Mouse (Mus musculus) MEL (cell line): ENCODE data around the gene Timm29. TPM values are rescaled to one million over a fixed set of nuclear protein-coding genes. Genes with fewer than 3 reads are reported as not detected.

Experiments used
- DNase-seq: peaks from one replicate; pipeline ENCODE4 v3.0.0; 2011; ENCODE audit warnings: low read depth, low spot score
- H3K27ac ChIP-seq: 2 replicates; pipeline ENCODE4 v1.5.1; 2012; ENCODE audit warnings: low read depth, mild to moderate bottlenecking, control low read depth, low read length, moderate library complexity; ENCODE audit not compliant: control insufficient read depth
- H3K27me3 ChIP-seq, 2 experiments: fragments of 150-350 bp in 1 of 2; sonication (generic) in 1 of 2; 2 replicates each; pipeline ENCODE4 v1.6.1; 2012; ENCODE audit warnings: low read length in 2 of 2, mild to moderate bottlenecking in 2 of 2, improper control_type of control experiment in 1 of 2, moderate library complexity in 1 of 2; ENCODE audit not compliant: insufficient read depth in 2 of 2, control insufficient read depth in 1 of 2
- H3K36me3 ChIP-seq, 2 experiments: 2 replicates each; pipeline ENCODE4 v1.6.1; 2012 to 2014; ENCODE audit warnings: low read length in 2 of 2, improper control_type of control experiment in 1 of 2, inconsistent platforms in 1 of 2, mild to moderate bottlenecking in 1 of 2; ENCODE audit not compliant: insufficient read depth in 2 of 2, control insufficient read depth in 1 of 2
- H3K4me1 ChIP-seq, 2 experiments: fragments of 150-350 bp in 1 of 2; sonication (generic) in 1 of 2; 2 replicates each; pipeline ENCODE4 v1.6.1; 2012; ENCODE audit warnings: low read length in 2 of 2, improper control_type of control experiment in 1 of 2, mild to moderate bottlenecking in 1 of 2; ENCODE audit not compliant: insufficient read depth in 2 of 2, control insufficient read depth in 1 of 2
- H3K4me3 ChIP-seq, 2 experiments: fragments of 150-350 bp in 1 of 2; sonication (generic) in 1 of 2; 2 replicates each; pipeline ENCODE4 v1.5.1; 2012; ENCODE audit warnings: low read depth in 2 of 2, low read length in 2 of 2, mild to moderate bottlenecking in 2 of 2, moderate library complexity in 2 of 2, control low read depth in 1 of 2, improper control_type of control experiment in 1 of 2; ENCODE audit not compliant: control insufficient read depth in 1 of 2, insufficient read depth in 1 of 2
- H3K79me2 ChIP-seq: 2 replicates; pipeline ENCODE4 v1.6.1; 2012; ENCODE audit warnings: mild to moderate bottlenecking, low read length, moderate library complexity; ENCODE audit not compliant: control insufficient read depth, poor library complexity, insufficient read depth
- H3K9ac ChIP-seq: 2 replicates; pipeline ENCODE4 v1.6.1; 2012; ENCODE audit warnings: low read depth, mild to moderate bottlenecking, control low read depth, low read length, moderate library complexity; ENCODE audit not compliant: control insufficient read depth, poor library complexity, severe bottlenecking
- H3K9me3 ChIP-seq: fragments of 150-350 bp; sonication (generic); replicated peaks from 2 replicates; pipeline ENCODE4 v1.6.1; 2012; ENCODE audit warnings: mild to moderate bottlenecking, low read length, improper control_type of control experiment, moderate library complexity; ENCODE audit not compliant: insufficient read depth
- CHD1 ChIP-seq: IDR thresholded peaks from 2 replicates; pipeline ENCODE4 v1.6.1; 2012; ENCODE audit warnings: low read depth, mild to moderate bottlenecking, inconsistent platforms, low read length, improper control_type of control experiment
- JUND ChIP-seq: IDR thresholded peaks from 2 replicates; pipeline ENCODE4 v1.6.1; 2011; ENCODE audit warnings: low read depth, mild to moderate bottlenecking, improper control_type of control experiment, low read length
- KAT2A ChIP-seq: conservative IDR thresholded peaks from 2 replicates; pipeline ENCODE4 v1.6.1; 2012; ENCODE audit warnings: low read depth, low read length, improper control_type of control experiment, inconsistent platforms
- MEF2A ChIP-seq: IDR thresholded peaks from 2 replicates; pipeline ENCODE4 v1.6.1; 2014; ENCODE audit warnings: low read depth, mild to moderate bottlenecking, inconsistent platforms, low read length, improper control_type of control experiment; ENCODE audit not compliant: poor library complexity, insufficient replicate concordance, severe bottlenecking; ENCODE audit errors: extremely low read depth
- MXI1 ChIP-seq: IDR thresholded peaks from 2 replicates; pipeline ENCODE4 v1.6.1; 2011; ENCODE audit warnings: mild to moderate bottlenecking, low read depth, low read length, improper control_type of control experiment
- MYC ChIP-seq: IDR thresholded peaks from 2 replicates; pipeline ENCODE4 v1.6.1; 2011; ENCODE audit warnings: low read depth, mild to moderate bottlenecking, low read length, improper control_type of control experiment, moderate library complexity
- POLR2AphosphoS2 ChIP-seq: IDR thresholded peaks from 2 replicates; pipeline ENCODE4 v1.6.1; 2011; ENCODE audit warnings: low read length, improper control_type of control experiment
- POLR2AphosphoS5 ChIP-seq: IDR thresholded peaks from 2 replicates; pipeline ENCODE4 v1.6.1; 2012; ENCODE audit warnings: low read depth, borderline replicate concordance, mild to moderate bottlenecking, inconsistent platforms, low read length, moderate library complexity, mixed read lengths
- RCOR1 ChIP-seq: IDR thresholded peaks from 2 replicates; pipeline ENCODE4 v1.6.1; 2012; ENCODE audit warnings: low read depth, mild to moderate bottlenecking, inconsistent platforms, low read length, improper control_type of control experiment
- SIN3A ChIP-seq: IDR thresholded peaks from 2 replicates; pipeline ENCODE4 v1.6.1; 2012; ENCODE audit warnings: low read length, improper control_type of control experiment, inconsistent platforms
- SMC3 ChIP-seq: IDR thresholded peaks from 2 replicates; pipeline ENCODE4 v1.6.1; 2011; ENCODE audit warnings: low read depth, low read length, improper control_type of control experiment
- TAL1 ChIP-seq: IDR thresholded peaks from 2 replicates; pipeline ENCODE4 v1.6.1; 2012; ENCODE audit warnings: mild to moderate bottlenecking, inconsistent platforms, low read length, moderate library complexity, mixed read lengths
- TBP ChIP-seq: IDR thresholded peaks from 2 replicates; pipeline ENCODE4 v1.8.0; 2011; ENCODE audit warnings: low read depth, low read length, improper control_type of control experiment
- TCF12 ChIP-seq: IDR thresholded peaks from 2 replicates; pipeline ENCODE4 v1.6.1; 2014; ENCODE audit warnings: low read depth, mild to moderate bottlenecking, inconsistent platforms, low read length, improper control_type of control experiment, moderate library complexity
- USF2 ChIP-seq, 2 experiments: IDR thresholded peaks; 2 replicates each; pipeline ENCODE4 v1.6.1; 2011 to 2012; ENCODE audit warnings: improper control_type of control experiment in 2 of 2, low read length in 2 of 2, borderline replicate concordance in 1 of 2, inconsistent platforms in 1 of 2, low read depth in 1 of 2, mild to moderate bottlenecking in 1 of 2; ENCODE audit not compliant: insufficient read depth in 1 of 2
- ZKSCAN1 ChIP-seq: IDR thresholded peaks from 2 replicates; pipeline ENCODE4 v1.6.1; 2012; ENCODE audit warnings: low read depth, mild to moderate bottlenecking, inconsistent platforms, low read length, improper control_type of control experiment, moderate library complexity
- ZNF384 ChIP-seq: IDR thresholded peaks from 2 replicates; pipeline ENCODE4 v1.6.1; 2012; ENCODE audit warnings: low read depth, mild to moderate bottlenecking, inconsistent platforms, low read length, improper control_type of control experiment
- polyA plus RNA-seq, 2 experiments: library from polyadenylated mRNA; stranded (reverse) in 1 of 2; unstranded in 1 of 2; fragments of >175 nt in 1 of 2; fragments of >200 nt in 1 of 2; gene quantifications; 2 replicates each; pipeline versions ENCODE4 v1.2.1 to v1.2.4; 2012; ENCODE audit warnings: low replicate concordance in 2 of 2, low read depth in 1 of 2; ENCODE audit not compliant: insufficient read length in 2 of 2, insufficient read depth in 1 of 2, missing spikeins in 1 of 2
- total RNA-seq: library from RNA; depleted of rRNA; stranded (reverse); fragments of 300-350 nt; gene quantifications from 2 replicates; pipeline ENCODE4 v1.2.3, GENCODE M21; 2012

Gene Timm29
- total and polyA plus RNA-seq, 3 experiments: 45.8 to 163 (median 87.9) TPM

GRCm38 (mm10) chr9:21606648-21607047, 14.1 kb downstream of the Timm29 start (continued):
- TF ChIP-seq TAL1 (no peak), TCF12 (0 out of 2 replicates have a peak, but pooled peaks have one; percentile 5), MYC (peak; percentile 53; the same call in 1 of the 2 replicates), ZKSCAN1 (0 out of 2 replicates have a peak, but pooled peaks have one; percentile 29), MXI1 (no peak), SMC3 (no peak), KAT2A (no peak), RCOR1 (no peak), MEF2A (no peak), JUND (no peak), SIN3A (no peak), CHD1 (0 out of 2 replicates have a peak, but pooled peaks have one; percentile 64), ZNF384 (peak; percentile 44), POLR2AphosphoS2 (no peak), POLR2AphosphoS5 (no peak), USF2 (IDR thresholded peaks at IDR 0.05; ENCODE audit: borderline replicate concordance in 1 of 2, insufficient read depth in 1 of 2, low read depth in 1 of 2, low read length in 2 of 2) (no peak; a peak in 1 of 4 replicates)

- H3K27ac ChIP-seq: no peak overlapping the region
- H3K9me3 ChIP-seq: no peaks in the 10 kb centered on the region
- H3K4me1 ChIP-seq: peaks cover 10 to 16% of the 10 kb centered on the region in 2 experiments
- peak; percentile 83 for DNase-seq
- TF ChIP-seq TBP (peak; percentile 41; the same call in 1 of the 2 replicates), USF2 (IDR thresholded peaks at IDR 0.05; ENCODE audit: borderline replicate concordance in 1 of 2, insufficient read depth in 1 of 2, low read depth in 1 of 2, low read length in 2 of 2) (no peak)
- TF ChIP-seq, all 39 proteins: peak for 1
- Histone ChIP-seq H3K9ac (no peak overlapping the region), H3K79me2 (no peaks in the 10 kb centered on the region), H3K4me3 (no peak overlapping the region), H3K36me3 (peaks cover 0 to 9% of the 10 kb centered on the region in 2 experiments; a peak in 2 of 4 replicates), H3K27me3 (no peaks in the 10 kb centered on the region)
These were observed 17.3 kb downstream of the Timm29 start for GRCm38 (mm10) chr9:21609861-21610260.
